Mouse (Mus musculus): ENCODE results near the gene Grasp.

Grasp gene

DNA sequence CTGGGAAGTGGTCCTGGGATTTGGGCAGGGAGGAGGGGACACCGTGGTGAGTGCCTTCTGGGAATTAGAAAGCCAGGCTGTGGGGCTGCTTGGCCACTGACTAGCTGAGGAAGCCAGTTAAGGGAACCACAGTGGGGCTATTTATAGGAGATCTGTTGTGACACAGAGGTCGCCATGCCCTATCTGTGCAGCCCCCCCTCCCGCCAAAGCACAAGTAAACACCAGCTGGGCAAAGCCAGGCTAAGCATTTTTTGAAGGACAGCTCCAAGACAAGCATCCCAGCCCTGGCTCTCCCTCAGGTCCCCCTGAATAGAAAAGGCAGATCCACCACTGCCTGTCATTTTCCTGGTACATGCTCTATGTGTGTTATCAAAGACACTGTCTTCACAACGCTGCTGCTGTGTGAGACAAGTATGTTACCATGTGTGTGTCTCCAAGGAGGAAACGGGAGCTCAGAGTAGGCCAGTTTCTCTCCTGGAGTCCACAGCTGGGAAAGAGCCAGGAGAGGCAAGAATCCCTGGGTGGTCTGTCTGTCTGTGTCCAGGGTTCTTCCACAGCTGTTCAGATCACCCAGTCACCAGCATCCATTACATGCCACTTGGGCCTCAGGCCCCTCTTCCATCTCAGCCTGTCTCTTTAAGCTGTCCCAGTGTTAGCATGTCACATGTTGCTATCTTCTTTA lies 24.2 kb downstream of the Grasp start:
- DNase-seq = no peak

DNA sequence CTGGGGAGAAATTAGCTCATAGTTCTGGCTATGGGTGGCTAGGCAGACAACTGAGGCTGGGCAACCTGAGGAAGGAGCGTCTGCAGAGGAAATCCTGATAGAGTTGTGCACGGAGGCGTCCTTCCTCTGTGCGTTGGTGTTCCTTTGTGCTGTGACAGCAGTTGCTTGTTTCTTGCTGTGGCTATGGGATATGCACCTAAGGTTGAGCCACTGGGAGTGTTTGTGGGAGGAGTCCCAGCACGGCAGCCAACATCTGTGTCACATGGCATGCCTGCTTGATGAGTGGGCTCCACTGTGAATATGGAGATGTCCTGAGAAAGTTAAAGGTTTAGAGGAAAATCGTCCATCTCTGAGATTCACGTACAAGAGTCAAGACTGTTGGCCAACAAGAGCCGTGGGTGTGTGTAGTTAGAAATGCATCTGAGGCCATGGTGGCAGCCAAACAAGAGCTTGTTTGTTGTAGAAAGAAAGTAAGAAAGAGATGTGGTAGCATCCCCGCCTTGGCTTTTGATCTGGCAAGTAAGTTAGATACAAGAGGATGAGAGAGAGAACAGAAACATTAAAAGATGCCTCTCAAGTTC lies 26.3 kb downstream of the Grasp start:
- DNase-seq = no peak

DNA sequence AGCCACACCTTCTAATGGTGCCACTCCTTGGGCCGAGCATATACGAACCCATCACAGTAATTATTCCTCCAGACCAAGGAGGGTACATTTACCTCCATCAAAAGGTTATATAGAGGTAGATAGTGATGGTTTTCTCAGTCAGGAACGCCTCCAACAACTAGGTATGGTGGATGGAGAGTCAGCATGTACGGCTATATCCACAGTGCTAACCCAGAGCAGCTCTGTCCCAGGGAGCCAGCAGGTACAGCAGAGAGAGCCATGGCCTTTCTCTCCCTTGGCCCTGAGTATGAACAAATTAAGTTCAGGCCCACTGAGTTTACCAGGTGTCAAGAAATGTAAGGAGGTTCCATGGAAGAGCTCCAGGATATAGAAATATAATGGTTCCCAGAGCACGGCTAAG lies 27.9 kb downstream of the Grasp start:
- DNase-seq = no peak

DNA sequence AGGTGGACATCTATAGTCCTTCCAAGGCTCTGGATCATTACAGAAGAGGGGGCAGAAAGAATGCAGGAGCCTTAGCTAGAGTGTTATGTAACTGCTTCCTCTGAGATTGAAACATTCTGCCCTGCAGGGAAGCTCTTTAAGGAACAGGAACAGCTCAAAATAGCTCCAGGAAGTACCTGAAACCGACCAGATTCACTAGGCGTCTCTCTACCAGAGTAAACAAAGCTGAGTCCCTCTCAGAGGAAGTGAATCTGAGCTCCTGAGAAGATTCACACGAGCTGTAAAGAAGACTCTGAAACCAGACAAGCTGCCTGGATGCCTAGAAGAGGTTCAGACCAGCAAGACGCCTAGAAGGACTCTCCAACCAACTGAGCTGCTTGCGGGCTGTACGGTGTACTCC lies 28.6 kb downstream of the Grasp start:
- no peak for DNase-seq

DNA sequence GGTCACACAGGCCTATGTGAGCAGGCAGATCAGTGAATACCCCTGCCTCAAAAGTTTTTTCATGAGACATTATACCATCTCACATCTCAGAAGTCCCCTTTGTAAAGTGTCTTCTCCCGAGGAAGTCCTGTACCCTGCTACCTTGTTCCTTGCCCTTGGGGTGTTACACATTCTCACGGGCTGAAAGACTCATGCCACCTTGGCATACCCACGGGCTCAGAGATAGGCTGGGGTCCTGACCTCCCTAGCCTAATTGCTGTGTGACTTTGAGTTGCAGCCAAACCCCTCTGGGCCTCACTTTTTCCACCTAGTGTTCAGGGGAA lies 29.5 kb downstream of the Grasp start:
- no peak for DNase-seq

DNA sequence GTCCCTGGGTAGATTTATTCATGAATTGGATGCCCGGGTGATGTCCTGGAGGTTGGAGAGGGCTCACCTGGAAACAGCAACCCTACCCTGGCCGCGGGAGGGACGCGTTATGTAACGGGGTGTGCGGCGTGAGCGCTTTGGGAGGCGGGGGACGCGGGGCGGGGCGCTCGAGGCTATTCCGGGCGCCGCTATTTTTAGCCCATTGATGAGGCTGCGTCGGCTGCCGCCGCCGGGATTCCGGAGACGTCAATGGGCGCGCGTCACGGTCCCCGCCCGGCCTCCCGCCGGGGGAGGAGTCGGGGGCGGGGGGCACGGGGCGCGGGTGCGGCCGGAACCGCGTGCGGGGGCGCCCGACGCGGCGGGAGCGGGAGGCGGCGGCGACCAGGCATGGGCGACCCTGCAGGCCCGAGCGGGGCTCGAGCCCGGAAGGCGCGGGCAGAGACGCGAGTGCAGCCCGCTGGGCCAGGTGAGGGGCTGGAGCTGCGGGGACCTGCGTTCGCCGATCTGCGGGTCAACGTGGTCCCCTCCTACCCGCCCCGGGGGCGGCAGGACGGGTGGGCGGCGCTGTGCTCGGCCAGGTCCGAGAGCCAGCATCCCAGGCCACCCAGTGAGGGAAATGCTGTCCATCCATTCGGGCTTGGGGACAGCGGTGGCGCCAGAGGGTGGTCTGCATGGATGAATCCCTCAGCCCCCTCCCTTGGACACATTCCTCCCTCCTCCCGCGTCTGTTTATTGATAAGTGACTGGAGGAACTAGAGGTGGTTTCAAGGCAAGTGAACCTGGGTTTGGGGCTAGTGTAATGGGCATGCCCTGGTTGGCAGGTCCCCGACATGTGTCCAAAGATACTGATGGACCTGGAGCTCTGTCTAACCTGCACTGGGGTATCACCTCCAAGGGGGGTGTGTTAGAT lies 30.2 kb downstream of the Grasp start, which contains the start of gene Nr4a1:
Gene Nr4a1 (plus strand): TSS at position 384 of the 910 bp plus-strand sequence.
- DNase-seq = peak; percentile 87

DNA sequence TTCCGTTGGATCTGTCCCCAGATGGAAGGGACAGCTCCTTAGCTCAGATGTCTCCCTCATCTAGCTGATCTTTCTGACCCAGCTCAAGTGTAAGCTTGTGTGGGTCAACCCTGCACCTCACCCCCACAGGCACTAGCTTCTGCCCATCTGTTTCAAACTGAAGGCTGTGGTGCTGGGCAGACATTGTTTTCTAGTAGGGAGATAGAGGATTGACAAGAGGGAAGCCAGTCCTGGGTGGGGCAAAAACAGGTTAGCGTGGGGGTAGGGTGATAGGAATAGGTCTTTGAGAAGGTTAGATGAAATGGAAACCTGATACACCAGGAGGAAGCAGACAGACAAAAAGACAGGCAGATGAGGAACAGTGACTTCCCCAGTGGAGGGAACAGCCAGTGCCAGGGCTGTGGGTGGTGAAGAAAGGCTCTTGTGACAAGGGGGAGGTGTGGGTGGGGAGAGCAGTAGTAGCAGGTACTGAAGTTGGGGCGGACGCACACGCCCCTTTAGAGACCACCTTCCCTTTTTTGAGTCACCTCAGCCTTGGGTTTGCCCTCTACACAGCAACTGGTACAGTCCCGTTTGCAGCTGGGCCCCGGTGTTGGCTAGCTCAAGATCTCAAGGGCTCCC lies 32.0 kb downstream of the Grasp start:
- DNase-seq = no peak

DNA sequence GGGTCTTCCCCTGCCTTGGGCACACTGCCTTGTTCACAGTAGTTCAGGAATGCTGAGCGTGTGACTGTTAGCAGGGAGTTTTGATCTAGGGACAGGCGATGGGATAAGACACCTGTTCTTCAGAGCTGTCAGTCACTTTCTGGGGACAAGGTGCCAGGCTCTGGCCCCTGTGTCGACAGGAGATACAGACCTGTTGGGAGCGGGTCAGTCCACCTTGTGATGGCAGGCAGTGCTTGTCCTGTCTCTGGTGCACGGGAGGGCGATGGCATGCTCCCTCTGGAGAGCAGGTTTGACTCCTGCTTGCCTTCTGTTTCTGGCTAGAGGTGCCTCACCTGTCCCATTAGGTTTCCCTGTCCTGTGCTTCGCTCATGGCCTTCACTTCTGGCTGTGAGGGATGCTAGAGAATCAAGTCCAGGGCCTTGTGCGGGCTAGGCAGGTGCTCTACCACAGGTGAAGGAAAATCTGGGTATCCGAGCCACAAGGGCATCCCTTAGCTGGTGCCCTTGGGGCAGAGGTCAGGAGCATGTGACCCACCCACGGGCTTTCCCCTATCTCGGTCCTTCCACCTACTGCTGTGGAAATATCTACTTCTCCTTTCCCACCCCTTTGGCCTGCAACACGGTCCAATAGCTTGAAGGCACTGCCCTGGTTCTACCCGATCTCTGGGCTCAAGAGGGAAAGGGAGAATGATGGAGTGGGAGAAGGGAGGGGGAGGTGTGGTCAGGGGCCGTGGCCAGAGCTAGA lies 32.6 kb downstream of the Grasp start:
- no peak for DNase-seq

DNA sequence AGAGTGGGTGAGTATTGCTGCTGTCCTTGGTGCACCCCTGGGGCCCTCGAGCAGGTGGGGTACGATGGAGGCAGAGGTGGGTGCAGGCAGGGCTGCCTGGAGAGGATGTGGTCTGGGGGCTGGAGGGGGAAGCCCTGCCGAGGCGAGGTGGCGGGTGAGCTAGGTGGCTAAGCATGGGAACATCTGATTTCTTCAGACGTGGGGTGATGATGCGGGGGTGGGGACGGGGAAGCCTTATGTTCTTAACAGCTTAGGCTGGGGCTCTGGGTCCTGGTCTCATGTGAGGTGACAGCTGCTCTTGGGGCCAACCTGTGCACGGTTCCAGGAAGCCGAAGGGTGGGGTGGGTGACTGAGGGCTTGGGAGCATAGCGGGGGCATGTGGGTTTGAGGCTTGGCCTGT lies 34.4 kb downstream of the Grasp start:
- DNase-seq = no peak

DNA sequence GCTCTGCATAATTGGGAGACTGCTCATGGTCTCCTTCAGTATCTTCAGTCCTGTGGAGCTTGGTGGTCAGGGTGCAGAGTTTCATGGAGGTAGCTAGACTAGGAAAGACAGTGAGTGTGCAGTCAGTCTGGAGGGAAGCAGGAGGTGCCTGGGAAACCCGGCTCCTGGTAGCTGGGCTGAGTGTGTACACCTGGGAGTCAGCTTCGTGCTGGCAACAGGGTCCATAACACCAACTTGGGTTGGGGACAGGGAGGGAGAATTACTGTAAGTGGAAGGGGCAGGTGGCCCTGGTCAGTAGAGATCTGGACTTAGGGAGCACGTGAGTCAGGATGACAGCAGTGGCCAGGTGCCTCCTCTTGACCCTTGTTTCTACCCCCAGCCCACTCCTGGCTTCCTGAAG lies 35.9 kb downstream of the Grasp start:
- DNase-seq = no peak

DNA sequence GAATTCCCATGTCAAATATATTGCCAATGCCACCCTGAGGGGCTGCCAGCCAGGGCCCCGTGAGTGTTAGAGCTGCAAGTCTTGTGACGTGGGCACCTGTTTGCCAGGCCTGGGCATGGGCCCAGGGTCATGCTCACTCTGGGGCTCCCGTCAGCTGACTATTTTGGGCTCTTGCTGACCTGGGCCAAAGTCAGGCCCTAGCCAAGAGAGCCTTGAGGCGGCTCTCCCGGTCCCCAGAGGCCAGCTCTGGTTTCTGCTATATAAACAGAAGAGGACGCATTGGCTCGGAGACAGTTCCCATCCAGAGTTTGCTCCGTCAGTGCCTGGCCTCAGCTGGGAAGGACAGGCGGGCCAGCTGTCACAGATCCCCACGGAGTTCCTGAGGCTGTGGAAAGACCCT lies 36.4 kb downstream of the Grasp start:
- DNase-seq = no peak

DNA sequence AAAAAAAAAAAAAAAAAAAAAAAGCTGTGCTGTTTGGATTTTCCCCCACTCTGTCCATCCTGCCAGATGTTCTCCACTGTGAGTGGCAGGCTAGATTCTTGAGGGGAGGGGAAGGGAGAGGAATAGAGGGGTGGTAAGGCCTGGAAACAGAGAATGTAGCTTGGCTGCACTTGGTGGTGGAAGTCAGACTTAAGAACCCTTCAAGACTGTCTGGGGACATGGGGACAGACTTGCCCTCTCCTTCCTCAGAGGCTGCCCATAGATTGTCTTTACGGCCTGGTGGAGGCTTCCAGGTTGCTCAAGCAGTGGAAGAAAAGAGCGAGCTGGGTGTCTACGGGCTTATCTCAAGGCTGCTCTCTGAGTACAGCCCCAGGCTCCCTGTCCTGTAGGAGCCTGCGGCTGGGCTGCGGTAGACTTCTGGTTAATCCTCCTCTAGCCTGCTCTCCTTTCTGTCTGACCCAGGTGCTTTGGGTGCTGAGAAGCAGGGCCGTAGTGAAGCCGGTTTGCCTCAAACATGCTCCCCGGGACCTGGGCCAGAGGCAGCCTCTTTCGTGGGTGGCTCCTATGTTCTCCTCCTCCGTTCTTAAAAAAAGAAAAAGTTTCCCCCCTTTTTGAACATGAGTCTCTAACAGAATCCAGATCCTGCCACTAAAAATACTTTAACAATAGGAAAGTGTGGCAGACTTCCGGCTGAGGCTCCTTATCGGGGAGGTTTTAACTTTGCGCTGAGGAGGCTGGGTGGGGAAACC lies 37.1 kb downstream of the Grasp start:
- DNase-seq = no peak

DNA sequence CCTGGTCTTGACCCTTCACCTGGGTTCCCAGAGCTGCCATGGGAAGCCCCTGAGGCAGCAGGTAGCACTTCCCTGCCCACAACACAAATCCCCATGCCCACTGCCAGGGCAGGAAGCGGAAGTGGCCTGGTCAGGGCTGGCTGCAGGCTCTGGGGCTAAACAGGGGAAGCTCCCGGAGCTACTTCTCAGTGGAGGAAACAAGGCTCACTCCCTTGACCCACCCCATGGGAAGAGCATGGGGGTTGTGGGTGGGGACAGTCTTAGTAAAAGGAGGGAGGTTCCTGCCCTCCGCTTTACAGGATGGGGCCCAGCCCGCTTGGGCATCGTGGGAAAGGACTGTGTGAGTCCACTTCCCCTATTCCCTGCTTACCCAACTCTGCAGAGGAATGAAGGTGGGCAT lies 38.5 kb downstream of the Grasp start:
- DNase-seq = no peak

DNA sequence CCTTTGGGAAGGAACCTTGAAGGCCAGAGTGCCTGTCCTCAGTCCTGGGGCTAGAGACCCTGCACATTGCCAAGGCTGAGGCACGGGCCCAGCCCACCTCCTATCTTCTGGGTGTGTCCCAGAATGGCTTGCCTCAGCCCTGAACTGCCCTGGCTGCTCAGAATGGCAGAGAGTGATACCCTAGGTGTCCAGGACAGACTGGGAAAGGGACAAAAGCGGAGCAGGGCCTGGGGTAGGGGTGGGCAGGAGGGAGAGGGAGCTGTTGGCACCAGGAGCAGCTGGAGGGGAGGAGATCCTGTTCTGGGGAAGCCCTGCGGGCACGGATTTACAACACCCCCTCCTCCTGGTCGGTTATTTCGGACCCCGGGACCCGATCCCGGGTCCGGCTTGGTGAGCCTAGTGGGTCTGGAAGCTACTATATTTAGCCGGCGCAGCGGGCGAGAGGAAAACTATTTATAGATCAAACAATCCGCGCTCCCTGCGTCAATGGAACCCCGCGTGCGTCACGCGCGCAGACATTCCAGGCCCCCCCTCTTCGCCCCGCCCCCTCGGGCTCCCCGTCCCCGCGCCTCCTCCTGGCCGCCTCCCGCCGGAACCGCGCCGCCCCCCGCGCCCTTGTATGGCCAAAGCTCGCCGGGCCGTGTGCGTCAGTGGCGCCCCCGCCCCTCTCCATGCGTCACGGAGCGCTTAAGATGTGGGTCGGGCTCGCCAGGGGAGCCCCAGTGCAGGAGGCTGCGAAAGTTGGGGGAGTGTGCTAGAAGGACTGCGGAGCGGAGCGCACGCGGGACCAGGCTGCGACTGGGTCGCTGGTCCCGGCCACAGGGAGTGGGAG lies 42.4 kb downstream of the Grasp start:
- DNase-seq = peak; percentile 85

DNA sequence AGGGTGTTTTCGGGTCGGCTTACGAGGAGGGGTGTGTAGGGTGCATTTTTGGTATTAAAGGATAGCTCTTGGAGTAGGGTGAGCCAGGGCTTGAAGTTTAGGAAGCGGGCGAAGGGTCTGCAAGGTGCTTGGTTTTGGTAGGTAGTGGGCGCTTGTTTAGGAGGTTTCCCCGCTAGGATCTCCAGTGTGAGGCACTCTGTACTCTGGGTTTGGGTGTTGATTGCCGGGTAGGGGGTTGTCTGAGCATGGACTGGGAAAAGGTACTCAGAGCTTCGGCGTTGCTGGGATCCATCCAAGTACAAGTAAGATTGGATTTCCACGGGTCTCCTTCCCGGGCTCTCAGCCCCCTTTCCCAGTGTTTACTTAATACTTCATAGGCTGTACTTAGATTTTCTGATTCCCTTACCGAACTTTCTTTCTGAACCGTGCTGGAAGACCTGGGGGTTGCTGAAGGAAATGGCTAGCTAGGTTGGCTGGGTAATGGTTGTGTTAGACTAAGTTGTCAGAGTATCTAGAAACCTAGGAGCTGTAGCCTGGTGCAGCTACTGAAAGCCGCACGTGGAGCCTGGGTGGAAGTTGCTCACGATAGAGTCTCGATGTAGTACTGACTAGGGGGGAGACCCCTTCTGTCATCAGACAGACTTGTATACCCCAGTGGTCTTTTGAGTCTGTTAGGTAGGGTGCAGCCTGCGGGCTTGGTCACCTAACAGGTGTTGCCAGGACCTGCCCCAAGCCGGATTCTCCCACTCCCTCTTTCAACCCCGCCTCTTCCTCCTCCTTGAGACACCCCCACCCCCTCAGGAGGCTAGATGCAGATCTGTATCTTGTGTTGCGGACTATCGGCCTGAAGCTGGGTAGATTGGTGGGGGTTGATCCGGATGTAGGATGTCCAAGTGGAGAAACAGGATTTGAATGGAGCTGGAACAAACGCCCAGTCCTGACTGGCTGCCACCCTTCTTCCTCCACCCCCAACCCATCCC lies 43.4 kb downstream of the Grasp start:
- no peak for DNase-seq

DNA sequence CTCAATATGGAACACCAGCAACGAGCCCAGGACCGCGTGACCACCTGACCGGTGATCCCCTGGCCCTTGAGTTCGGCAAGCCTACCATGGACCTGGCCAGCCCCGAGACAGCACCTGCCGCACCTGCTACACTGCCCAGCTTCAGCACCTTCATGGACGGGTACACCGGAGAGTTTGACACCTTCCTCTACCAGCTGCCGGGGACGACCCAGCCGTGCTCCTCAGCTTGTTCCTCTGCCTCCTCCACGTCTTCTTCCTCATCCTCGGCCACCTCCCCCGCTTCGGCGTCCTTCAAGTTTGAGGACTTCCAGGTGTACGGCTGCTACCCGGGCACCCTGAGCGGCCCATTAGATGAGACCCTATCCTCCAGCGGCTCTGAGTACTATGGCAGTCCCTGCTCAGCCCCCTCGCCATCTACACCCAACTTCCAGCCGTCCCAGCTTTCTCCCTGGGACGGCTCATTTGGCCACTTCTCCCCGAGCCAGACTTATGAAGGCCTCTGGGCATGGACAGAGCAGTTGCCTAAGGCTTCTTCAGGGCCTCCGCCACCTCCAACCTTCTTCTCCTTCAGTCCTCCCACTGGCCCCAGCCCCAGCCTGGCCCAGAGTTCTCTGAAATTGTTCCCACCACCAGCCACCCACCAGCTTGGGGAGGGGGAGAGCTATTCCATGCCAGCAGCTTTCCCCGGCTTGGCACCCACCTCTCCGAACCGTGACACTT lies 46.3 kb downstream of the Grasp start:
- DNase-seq = no peak

DNA sequence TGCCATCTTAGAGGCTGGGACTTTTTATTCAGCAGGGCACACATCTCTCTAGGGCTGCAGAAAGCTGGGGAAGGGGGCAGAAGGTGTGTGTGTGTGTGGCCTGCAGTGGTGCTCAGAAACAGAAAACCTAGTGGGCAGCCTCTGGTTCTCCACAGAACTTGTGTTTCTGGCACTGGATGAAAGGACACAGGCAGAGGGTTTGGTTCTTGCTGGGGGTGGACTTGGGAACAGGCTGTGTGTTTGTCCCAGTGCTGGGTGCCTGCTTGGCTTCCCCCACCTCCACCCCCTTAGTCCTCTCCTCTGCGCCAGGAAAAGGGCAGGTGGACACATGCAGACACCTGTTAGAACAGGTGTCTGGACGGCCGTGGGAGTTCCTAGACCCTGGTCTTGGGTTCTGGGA lies 47.1 kb downstream of the Grasp start:
- DNase-seq = no peak

DNA sequence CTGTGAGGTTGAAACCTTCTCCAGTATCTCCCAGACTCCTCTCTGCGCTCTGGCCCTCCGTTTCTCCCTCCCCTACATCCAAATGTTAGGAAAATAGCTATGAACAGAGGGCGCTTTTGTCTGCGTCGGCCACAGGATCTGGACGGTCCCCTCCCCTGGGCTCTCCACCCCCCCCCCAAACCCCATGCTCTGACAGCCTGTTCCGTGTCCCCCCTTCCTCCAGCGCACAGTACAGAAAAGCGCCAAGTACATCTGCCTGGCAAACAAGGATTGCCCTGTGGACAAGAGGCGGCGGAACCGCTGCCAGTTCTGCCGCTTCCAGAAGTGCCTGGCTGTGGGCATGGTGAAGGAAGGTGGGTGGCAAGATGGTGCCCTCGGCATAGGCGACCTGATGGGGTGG lies 47.5 kb downstream of the Grasp start:
- no peak for DNase-seq

DNA sequence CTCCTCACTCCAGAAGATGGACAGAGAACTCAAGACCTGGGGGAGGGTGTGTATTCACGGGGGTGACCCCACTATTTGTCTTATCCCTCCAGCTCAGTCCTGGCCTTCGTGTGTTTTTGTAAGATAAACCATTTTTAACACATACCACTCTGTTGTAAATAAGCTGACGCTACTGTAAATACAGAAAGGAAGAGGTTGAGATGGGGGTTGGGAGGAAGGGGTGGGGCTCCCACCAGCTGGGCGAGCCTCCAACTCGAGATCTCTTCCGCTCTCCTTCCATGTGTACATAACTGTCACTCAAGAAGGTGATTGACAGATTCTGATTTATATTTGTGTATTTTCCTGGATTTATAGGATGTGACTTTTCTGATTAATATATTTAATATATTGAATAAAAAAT lies 50.4 kb downstream of the Grasp start:
- no peak for DNase-seq
